Mouse (Mus musculus) layer of hippocampus, postnatal 36 days (tissue): ENCODE data around the gene Grip2. TPM values are rescaled to one million over a fixed set of nuclear protein-coding genes. Genes with fewer than 3 reads are reported as not detected.

Source experiments
- DNase-seq, 2 experiments: peaks; one replicate each; pipeline ENCODE4 v3.0.0; 2022
- total RNA-seq, 2 experiments: library from RNA; stranded (reverse); gene quantifications; 2 replicates each; pipeline ENCODE4 v1.2.3; 2021

Gene Grip2
- total RNA-seq, result 1 to 10 TPM; 7.1 to 7.4 TPM

GRCm38 (mm10) chr6:91827016-91827570 lies at the start of gene Grip2:
TSS of gene Grip2 (minus strand) at chr6:91827250.
- DNase-seq, result peak; percentile 70 to 73

- no peak for DNase-seq
Measured at GRCm38 (mm10) chr6:91872781-91873180, 45.7 kb upstream of the Grip2 start.

- no peak for DNase-seq
Measured at GRCm38 (mm10) chr6:91868091-91868490, 41.0 kb upstream of the Grip2 start.

GRCm38 (mm10) chr6:91865601-91866000 lies 38.6 kb upstream of the Grip2 start:
- no peak for DNase-seq

- no peak for DNase-seq
Measured at GRCm38 (mm10) chr6:91864595-91864994, 37.5 kb upstream of the Grip2 start.

- DNase-seq, result no peak
Measured at GRCm38 (mm10) chr6:91862848-91863247, 35.8 kb upstream of the Grip2 start.

- no peak for DNase-seq
Measured at GRCm38 (mm10) chr6:91858339-91858738, 31.3 kb upstream of the Grip2 start.

GRCm38 (mm10) chr6:91852550-91852949 lies 25.5 kb upstream of the Grip2 start:
- DNase-seq, result no peak

GRCm38 (mm10) chr6:91843628-91844153 lies 16.6 kb upstream of the Grip2 start:
- DNase-seq, result no peak

GRCm38 (mm10) chr6:91842897-91843627 lies 16.0 kb upstream of the Grip2 start:
- DNase-seq, result no peak

GRCm38 (mm10) chr6:91839010-91839871 lies 12.2 kb upstream of the Grip2 start:
- DNase-seq, result peak; percentile 38 to 43

- DNase-seq, result no peak
Measured at GRCm38 (mm10) chr6:91832863-91833440, 5.9 kb upstream of the Grip2 start.

GRCm38 (mm10) chr6:91827926-91828325 lies 876 bp upstream of the Grip2 start:
- no peak for DNase-seq

- DNase-seq, result no peak
Measured at GRCm38 (mm10) chr6:91818271-91818670, 8.8 kb downstream of the Grip2 start.

- no peak for DNase-seq
Measured at GRCm38 (mm10) chr6:91815976-91816375, 11.1 kb downstream of the Grip2 start.

GRCm38 (mm10) chr6:91813611-91814010 lies 13.4 kb downstream of the Grip2 start:
- no peak for DNase-seq

GRCm38 (mm10) chr6:91810007-91810406 lies 17.0 kb downstream of the Grip2 start:
- DNase-seq, result no peak

- DNase-seq, result no peak
Measured at GRCm38 (mm10) chr6:91808022-91808421, 19.0 kb downstream of the Grip2 start.

- DNase-seq, result peak; percentile 17 to 23
Measured at GRCm38 (mm10) chr6:91807169-91807568, 19.9 kb downstream of the Grip2 start.

- no peak for DNase-seq
Measured at GRCm38 (mm10) chr6:91804177-91804576, 22.9 kb downstream of the Grip2 start.

- peak in 1 of 2 experiments; percentile 22 for DNase-seq
Measured at GRCm38 (mm10) chr6:91798496-91798895, 28.6 kb downstream of the Grip2 start.

- DNase-seq, result no peak
Measured at GRCm38 (mm10) chr6:91796736-91797135, 30.3 kb downstream of the Grip2 start.

GRCm38 (mm10) chr6:91796064-91796463 lies 31.0 kb downstream of the Grip2 start:
- no peak for DNase-seq
